Mouse (Mus musculus) embryonic facial prominence, embryonic 10.5 days (tissue): ENCODE results near the gene Art3. TPM values are rescaled to one million over a fixed set of nuclear protein-coding genes. Genes with fewer than 3 reads are reported as not detected.

Source experiments
- DNase-seq: peaks from one replicate; pipeline ENCODE4 v3.0.0-alpha.2; 2017; ENCODE audit warnings: low spot score
- H3K27ac ChIP-seq: fragments of 300-500 bp; sonication (generic); replicated peaks from 2 replicates; pipeline ENCODE4 v1.5.1; 2016; ENCODE audit warnings: mild to moderate bottlenecking
- H3K27me3 ChIP-seq: fragments of 300-500 bp; sonication (generic); replicated peaks from 2 replicates; pipeline ENCODE4 v1.6.1; 2016; ENCODE audit warnings: low read depth, mild to moderate bottlenecking; ENCODE audit not compliant: poor library complexity, severe bottlenecking
- H3K36me3 ChIP-seq: fragments of 300-500 bp; sonication (generic); replicated peaks from 2 replicates; pipeline ENCODE4 v1.6.1; 2016; ENCODE audit warnings: mild to moderate bottlenecking, moderate library complexity
- H3K4me1 ChIP-seq: fragments of 300-500 bp; sonication (generic); 2 replicates; pipeline ENCODE4 v1.6.1; 2016
- H3K4me3 ChIP-seq: fragments of 300-500 bp; sonication (generic); 2 replicates; pipeline ENCODE4 v1.5.1; 2016; ENCODE audit warnings: mild to moderate bottlenecking, moderate library complexity
- H3K9me3 ChIP-seq: fragments of 300-500 bp; sonication (generic); 2 replicates; pipeline ENCODE4 v1.6.1; 2016; ENCODE audit warnings: mild to moderate bottlenecking
- WGBS: fragments of 180-500 bp; shearing (Covaris S2); methylation state at CpG from one replicate; pipeline ENCODE4 v1.1.7; 2016; 5-methylcytosine and 5-hydroxymethylcytosine counted together
- polyA plus RNA-seq: library from polyadenylated mRNA; unstranded; fragments of >200 nt; fragmentation: Nextera tagmentation; extraction: Ambion mirVana; gene quantifications from 2 replicates; pipeline ENCODE4 v1.2.1, GENCODE M21; 2016

Art3 gene
- polyA plus RNA-seq, 1 experiment from 2014 or later = 1.4 TPM

GRCm38 (mm10) chr5:92370891-92371290, 39.3 kb downstream of the Art3 start:
- Histone ChIP-seq H3K4me3 (no peak overlapping the region), H3K27me3 (0 out of 2 replicates have a peak, but pooled peaks cover 2% of the 10 kb centered on the region), H3K4me1 (peaks cover 8% of the 10 kb centered on the region), H3K9me3 (no peaks in the 10 kb centered on the region), H3K27ac (no peak overlapping the region), H3K36me3 (no peaks in the 10 kb centered on the region)
- WGBS = 84% methylated on average over 6 of the region's 6 CpGs
- no peak for DNase-seq

- no peak for DNase-seq
- Histone ChIP-seq H3K27ac (no peak overlapping the region), H3K4me1 (peaks cover 12% of the 10 kb centered on the region), H3K27me3 (0 out of 2 replicates have a peak, but pooled peaks cover 4% of the 10 kb centered on the region), H3K36me3 (no peaks in the 10 kb centered on the region), H3K4me3 (no peak overlapping the region), H3K9me3 (no peaks in the 10 kb centered on the region)
- WGBS = 65% methylated on average over 14 of the region's 14 CpGs
These were observed 39.8 kb downstream of the Art3 start for GRCm38 (mm10) chr5:92371361-92371976.

- WGBS = 75% methylated on average over 2 of the region's 2 CpGs
- Histone ChIP-seq H3K36me3 (no peaks in the 10 kb centered on the region), H3K4me3 (no peak overlapping the region), H3K27me3 (0 out of 2 replicates have a peak, but pooled peaks cover 4% of the 10 kb centered on the region), H3K27ac (no peak overlapping the region), H3K4me1 (peaks cover 20% of the 10 kb centered on the region), H3K9me3 (no peaks in the 10 kb centered on the region)
- DNase-seq = no peak
These were observed 41.0 kb downstream of the Art3 start for GRCm38 (mm10) chr5:92372605-92373004.

- Histone ChIP-seq H3K27ac (no peak overlapping the region), H3K36me3 (no peaks in the 10 kb centered on the region), H3K9me3 (no peaks in the 10 kb centered on the region), H3K27me3 (0 out of 2 replicates have a peak, but pooled peaks cover 4% of the 10 kb centered on the region), H3K4me3 (no peak overlapping the region), H3K4me1 (peaks cover 18% of the 10 kb centered on the region)
- no peak for DNase-seq
- 78% methylated on average over 6 of the region's 6 CpGs for WGBS
These were observed 43.1 kb downstream of the Art3 start for GRCm38 (mm10) chr5:92374721-92375142.

GRCm38 (mm10) chr5:92375368-92375767, 43.7 kb downstream of the Art3 start:
- DNase-seq = no peak
- Histone ChIP-seq H3K36me3 (no peaks in the 10 kb centered on the region), H3K27ac (no peak overlapping the region), H3K27me3 (0 out of 2 replicates have a peak, but pooled peaks cover 4% of the 10 kb centered on the region), H3K4me1 (peaks cover 18% of the 10 kb centered on the region), H3K4me3 (no peak overlapping the region), H3K9me3 (no peaks in the 10 kb centered on the region)
- WGBS = 86% methylated on average over 17 of the region's 17 CpGs

GRCm38 (mm10) chr5:92376795-92377405, 45.3 kb downstream of the Art3 start:
- no peak for DNase-seq

GRCm38 (mm10) chr5:92381550-92382348, 50.1 kb downstream of the Art3 start:
- Histone ChIP-seq H3K36me3 (no peaks in the 10 kb centered on the region), H3K27me3 (no peaks in the 10 kb centered on the region), H3K9me3 (no peaks in the 10 kb centered on the region), H3K27ac (no peak overlapping the region), H3K4me1 (peaks cover 10% of the 10 kb centered on the region; the same call in 1 of the 2 replicates), H3K4me3 (no peak overlapping the region)
- WGBS = 40% methylated on average over 12 of the region's 12 CpGs
- peak; percentile 74 for DNase-seq

More at GRCm38 (mm10) chr5:92376795-92377405, 45.3 kb downstream of the Art3 start:
- no peaks in the 10 kb centered on the region for H3K9me3 ChIP-seq
- H3K27me3 ChIP-seq = 0 out of 2 replicates have a peak, but pooled peaks cover 4% of the 10 kb centered on the region
- H3K4me1 ChIP-seq = peaks cover 15% of the 10 kb centered on the region
- peak overlapping the region; percentile 24; the same call in 1 of the 2 replicates for H3K27ac ChIP-seq
- 38% methylated on average over 13 of the region's 13 CpGs for WGBS
- no peaks in the 10 kb centered on the region for H3K36me3 ChIP-seq
- H3K4me3 ChIP-seq = no peak overlapping the region

- H3K27ac ChIP-seq = no peak overlapping the region
- no peaks in the 10 kb centered on the region for H3K9me3 ChIP-seq
- WGBS = 64% methylated on average over 9 of the region's 9 CpGs
- 0 out of 2 replicates have a peak, but pooled peaks cover 6% of the 10 kb centered on the region for H3K4me1 ChIP-seq
- no peaks in the 10 kb centered on the region for H3K27me3 ChIP-seq
- no peaks in the 10 kb centered on the region for H3K36me3 ChIP-seq
- no peak overlapping the region for H3K4me3 ChIP-seq
- no peak for DNase-seq
These were observed 50.7 kb downstream of the Art3 start for GRCm38 (mm10) chr5:92382349-92382679.

- Histone ChIP-seq H3K27ac (no peak overlapping the region), H3K4me3 (no peak overlapping the region), H3K4me1 (0 out of 2 replicates have a peak, but pooled peaks cover 8% of the 10 kb centered on the region), H3K36me3 (no peaks in the 10 kb centered on the region), H3K9me3 (no peaks in the 10 kb centered on the region), H3K27me3 (no peaks in the 10 kb centered on the region)
- peak; percentile 38 for DNase-seq
- 58% methylated on average over 7 of the region's 7 CpGs for WGBS
These were observed 52.1 kb downstream of the Art3 start for GRCm38 (mm10) chr5:92383747-92384146.

GRCm38 (mm10) chr5:92384855-92385254, 53.2 kb downstream of the Art3 start:
- Histone ChIP-seq H3K27ac (no peak overlapping the region), H3K27me3 (peaks cover 2% of the 10 kb centered on the region; the same call in 1 of the 2 replicates), H3K4me3 (no peak overlapping the region), H3K4me1 (0 out of 2 replicates have a peak, but pooled peaks cover 8% of the 10 kb centered on the region), H3K9me3 (no peaks in the 10 kb centered on the region), H3K36me3 (no peaks in the 10 kb centered on the region)
- peak; percentile 45 for DNase-seq
- WGBS = 43% methylated on average over 7 of the region's 7 CpGs

GRCm38 (mm10) chr5:92386102-92386501, 54.5 kb downstream of the Art3 start:
- Histone ChIP-seq H3K4me3 (no peak overlapping the region), H3K36me3 (no peaks in the 10 kb centered on the region), H3K4me1 (0 out of 2 replicates have a peak, but pooled peaks cover 8% of the 10 kb centered on the region), H3K27ac (no peak overlapping the region), H3K9me3 (no peaks in the 10 kb centered on the region), H3K27me3 (peaks cover 15% of the 10 kb centered on the region)
- 89% methylated on average over 5 of the region's 5 CpGs for WGBS
- no peak for DNase-seq

GRCm38 (mm10) chr5:92386643-92387042, 55.0 kb downstream of the Art3 start:
- Histone ChIP-seq H3K27ac (no peak overlapping the region), H3K9me3 (no peaks in the 10 kb centered on the region), H3K27me3 (peaks cover 20% of the 10 kb centered on the region), H3K36me3 (no peaks in the 10 kb centered on the region), H3K4me3 (no peak overlapping the region), H3K4me1 (0 out of 2 replicates have a peak, but pooled peaks cover 8% of the 10 kb centered on the region)
- WGBS = 56% methylated on average over 6 of the region's 6 CpGs
- DNase-seq = no peak
